Mouse (Mus musculus) ovary, adult 18-20 months (tissue): ENCODE results near the gene Cdk18.
A peak's percentile ranks its signal among the peaks of the same experiment; 100 is the strongest.

Source experiments
- DNase-seq: peaks from one replicate; pipeline ENCODE4 v3.0.0; 2022; ENCODE audit warnings: low spot score, mixed read lengths

Gene Cdk18

DNA sequence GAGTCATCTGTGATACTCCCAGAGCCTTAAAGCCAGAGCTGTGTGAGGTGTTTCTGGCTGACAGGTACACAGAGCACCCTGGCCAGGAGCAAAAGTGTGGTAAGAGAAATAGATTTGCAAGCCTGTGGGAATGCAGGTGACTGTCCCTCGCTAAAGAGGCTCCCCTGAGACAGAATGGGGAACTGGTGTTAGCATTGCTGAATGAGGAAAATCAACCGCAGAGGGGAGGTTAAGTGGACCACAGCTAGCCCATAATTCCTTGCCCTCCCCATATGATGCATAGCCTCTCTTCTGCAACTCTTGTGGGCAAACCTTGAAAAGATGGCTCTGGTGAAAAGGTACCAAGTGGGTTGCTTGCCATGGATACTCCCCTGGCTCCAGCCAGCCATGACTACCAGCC lies 9.9 kb upstream of the Cdk18 start:
- no peak for DNase-seq

DNA sequence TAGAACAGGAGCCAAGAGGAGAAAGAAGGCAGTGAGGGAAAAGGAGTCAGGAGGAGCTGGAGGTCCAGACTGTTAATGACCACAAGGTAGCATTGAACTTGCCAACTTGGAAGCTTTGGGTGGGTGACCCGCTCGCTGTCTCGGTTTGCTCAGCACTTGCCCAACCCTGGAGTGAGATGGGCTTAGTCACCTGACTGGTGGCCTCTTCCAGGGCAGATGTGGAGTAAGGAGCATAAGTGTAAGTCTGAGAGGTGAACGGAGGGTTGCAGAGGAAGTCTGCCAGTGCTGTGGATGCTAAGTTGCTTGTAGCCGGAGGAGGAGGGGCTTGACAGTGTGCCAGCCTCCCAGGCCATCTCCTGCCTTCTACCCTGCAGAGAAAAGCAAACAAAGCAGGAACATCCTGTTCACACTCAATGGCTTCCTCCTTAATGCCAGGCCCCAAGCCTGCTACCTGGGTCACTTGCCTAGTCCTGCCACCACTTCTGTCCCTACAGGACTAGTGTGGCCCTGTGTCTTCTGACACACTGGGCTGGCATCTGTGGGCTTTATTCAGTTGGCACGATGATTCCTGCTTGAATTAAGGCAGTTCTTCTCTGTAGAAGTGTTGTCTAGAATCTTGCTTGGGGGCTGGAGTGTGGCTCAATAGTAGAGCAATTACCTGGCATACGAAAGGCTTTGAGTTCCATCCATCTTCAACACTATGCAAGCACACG lies 6.6 kb upstream of the Cdk18 start:
- no peak for DNase-seq

DNA sequence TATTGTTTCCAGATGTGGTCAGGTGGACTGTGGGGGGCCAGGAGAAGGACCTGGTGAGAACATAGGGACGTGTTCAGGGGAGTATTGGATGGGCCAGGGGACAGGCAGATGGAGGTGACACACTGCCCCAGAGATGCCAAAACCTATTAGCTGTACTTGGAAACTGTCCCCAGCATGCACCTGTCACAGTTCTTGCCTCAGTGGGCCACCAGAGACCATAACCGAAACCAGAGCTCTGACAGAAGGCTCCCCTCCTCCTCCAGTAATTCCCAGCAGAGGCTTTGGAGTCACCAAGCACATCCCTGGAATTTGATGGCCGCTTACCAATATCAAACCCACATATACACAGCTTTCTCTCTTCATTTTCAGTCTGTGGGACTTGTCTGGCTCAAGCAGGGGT lies 5.4 kb upstream of the Cdk18 start:
- DNase-seq = no peak

DNA sequence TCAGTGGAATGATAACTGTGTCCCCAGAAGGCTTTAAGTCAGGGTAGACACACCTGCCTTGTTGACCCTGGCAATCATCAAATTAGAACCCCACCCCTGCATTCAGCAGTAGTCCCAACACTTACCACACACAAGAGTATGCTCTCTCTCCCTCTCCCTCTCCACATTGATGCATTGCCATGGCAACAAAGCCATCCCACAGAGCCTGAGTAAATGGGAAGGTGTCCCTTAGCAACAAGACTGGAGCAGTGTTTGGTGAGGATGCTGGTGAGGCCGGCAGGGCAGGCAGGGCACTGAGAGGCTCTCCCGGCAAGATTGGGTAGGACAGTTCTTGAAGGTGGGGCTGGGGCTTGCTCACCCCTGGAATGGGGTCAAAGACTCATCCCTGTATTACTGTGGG lies 4.7 kb upstream of the Cdk18 start:
- no peak for DNase-seq

DNA sequence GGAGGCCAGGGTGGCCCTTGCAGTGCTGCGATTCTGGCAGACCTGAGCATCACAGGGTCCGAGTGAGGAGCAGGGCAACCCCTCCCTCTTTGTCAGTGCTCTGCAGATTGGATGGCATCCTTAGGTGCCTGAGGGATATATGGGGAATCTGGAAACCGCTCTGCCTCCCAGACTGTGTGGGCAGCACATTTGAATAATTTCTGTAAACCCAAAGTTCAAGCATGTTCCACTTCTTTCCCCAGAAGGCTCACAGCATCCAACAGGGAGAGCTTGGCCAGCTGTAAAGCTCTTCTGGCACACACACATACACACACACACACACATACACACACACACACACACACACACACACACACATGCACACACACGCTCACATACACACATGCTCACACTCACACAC lies 4.2 kb upstream of the Cdk18 start:
- no peak for DNase-seq

DNA sequence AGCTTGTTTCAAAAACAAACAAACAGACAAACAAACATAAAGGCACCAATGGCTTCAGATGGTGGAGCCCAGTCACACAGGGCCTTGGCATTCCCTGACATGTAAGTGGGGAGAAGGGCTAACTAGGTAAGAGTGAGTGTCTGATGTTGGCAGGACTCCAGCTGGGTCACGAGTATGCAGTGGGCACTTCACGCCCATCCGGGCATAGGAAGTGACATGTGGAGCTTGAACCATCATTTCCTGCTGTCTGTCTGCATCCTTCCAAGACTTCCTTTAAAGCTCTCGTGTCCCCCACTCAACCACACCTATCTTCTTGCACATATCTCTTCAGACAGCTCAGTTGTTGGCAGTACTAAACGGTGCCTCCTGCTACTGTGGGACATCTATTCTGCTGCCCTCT lies 3.6 kb upstream of the Cdk18 start:
- DNase-seq = no peak

DNA sequence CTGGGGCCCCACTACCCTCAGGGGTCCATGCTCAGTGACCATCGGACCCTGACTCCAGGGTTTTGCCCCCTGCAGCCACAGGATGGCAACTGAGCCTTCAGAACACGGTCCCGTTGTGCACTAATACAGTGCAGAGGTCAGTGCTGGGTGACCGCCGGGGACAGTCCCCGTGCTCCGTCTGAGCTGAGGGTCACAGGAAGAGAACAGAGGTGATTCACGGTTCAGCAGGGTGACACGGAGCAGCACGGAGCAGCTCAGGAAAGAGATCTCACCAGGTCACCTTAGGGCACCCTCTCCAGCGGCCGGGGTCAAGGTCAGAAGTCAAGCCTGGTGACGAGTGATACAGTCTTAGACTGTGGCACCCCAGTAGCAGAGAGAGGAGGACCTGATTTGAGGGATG lies 2.3 kb upstream of the Cdk18 start:
- DNase-seq = no peak

DNA sequence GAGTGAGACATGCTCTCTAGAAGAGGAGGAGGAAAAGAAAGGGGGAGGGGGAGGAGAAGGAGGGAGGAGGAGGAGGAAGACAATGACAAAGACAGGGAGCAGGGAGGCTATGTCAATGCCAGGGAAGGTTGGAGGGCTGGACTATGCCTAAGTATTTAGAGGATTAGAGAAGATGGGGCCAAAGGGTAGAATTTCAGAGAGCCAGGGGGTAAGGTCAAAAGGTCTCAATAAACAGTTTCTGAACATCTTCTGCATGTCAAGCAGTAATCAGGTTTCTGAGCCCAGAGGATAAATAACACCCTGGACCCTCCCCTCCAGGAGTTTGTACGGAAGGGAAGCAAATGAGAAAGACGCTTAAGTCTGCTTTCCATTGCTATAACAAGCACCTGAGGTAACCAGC lies 1.7 kb upstream of the Cdk18 start:
- DNase-seq = no peak

DNA sequence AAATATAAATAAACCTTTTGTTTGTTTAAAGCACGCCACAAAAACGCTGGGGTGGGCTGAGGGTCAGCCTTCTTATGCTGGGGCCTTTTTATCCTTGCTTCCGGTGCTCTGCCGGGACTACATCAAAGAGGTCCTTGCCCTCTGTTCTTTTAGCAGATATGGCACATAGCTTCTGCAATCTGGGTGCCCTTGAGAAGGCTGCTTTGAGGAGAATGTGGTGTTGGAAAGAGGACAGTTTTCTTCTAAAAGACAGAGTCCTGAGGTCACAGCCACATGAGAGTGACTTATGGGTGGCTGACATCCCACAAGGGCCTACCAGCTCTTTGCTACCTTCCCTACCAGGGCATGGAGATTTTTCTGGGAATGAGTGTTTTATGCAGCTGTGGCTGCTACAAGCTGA lies 1.1 kb upstream of the Cdk18 start:
- DNase-seq = peak; percentile 25

DNA sequence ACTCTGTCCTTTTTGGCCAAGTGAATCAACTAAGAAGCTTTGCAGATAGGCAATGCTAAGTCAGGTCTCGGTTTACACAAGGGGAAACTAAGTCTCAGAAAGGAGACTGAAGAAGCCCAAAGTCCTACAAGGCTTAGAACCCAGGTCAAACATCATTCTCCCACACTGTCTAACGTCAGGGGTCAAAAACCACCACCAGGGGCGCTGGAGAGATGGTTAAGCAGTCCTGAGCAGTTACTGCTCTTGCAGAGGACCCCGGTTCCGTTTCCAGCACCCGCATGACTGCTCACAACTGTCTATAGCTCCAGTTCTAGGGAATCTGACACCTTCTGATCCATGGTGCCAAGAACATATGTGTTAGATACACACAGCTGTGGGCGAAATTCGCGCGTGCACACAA lies 687 bp upstream of the Cdk18 start:
- no peak for DNase-seq

DNA sequence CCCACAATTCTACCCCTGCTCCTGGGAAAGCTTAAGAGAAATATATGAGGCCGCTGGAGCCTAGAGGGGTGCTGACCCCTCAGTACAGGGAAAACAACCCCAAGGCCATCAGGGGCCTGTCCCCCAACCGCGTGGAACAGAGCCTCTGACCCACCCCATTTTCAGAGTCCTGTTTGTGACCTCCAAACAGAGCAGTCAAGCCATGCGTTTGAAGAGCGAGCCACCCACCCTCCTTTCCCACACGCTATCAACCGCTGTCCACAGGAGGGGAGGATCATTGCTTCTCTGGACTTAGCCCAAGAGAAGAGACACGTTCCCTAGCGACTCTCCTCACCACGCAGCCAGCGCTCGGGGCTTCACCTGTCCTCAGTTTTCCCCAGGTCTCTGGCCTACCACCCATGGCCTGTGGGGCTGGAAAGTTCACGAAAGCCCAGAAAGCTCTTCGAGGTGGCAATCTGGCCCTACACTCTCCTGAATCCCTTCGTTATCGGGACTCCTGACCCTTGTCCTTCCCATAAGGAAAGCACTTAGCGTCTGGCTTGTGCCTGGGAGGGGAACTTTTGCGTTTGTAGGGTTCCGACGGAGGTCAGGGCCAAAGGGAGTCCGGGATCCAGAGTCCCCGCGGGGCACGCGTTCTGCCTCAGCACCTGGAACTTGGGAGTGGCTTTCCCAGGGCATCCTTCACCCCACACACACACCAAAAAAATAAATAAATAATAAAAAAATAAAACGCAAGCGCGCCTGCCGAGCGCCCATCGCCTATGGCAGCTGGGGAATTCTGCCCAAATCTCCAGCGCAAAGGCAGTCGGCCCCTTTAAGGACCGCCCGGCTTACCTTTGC lies 688 bp downstream of the Cdk18 start:
- DNase-seq = no peak

DNA sequence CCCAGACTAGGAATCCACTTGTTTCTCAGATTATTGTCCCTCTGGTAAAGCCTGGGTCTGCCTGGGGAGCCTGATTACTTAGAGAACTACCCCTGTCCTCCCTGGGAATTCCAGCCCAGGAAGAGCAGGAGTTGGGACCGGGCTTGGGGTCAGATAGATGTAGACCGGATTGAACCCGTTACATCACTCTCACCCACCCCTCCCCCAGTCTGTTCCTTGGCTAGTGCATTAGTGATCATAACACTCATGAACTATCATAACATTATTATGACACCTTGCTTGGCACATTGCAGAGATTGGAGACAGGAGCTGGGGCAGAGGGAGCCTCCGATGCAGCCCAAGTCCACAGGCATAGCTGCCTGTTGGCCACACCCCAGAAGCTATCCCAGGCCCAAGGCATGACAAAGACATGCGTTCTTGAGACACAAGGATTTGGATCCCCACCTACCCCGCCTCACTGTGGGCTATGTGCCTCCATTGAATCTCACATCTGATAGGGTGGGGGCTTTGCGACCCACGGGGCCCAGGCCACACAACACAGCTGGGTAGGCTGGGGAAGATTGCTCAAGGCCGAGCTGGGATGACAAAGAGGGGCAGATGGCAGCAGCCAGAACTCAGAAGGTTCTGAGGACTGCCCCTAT lies 1.4 kb downstream of the Cdk18 start:
- no peak for DNase-seq

DNA sequence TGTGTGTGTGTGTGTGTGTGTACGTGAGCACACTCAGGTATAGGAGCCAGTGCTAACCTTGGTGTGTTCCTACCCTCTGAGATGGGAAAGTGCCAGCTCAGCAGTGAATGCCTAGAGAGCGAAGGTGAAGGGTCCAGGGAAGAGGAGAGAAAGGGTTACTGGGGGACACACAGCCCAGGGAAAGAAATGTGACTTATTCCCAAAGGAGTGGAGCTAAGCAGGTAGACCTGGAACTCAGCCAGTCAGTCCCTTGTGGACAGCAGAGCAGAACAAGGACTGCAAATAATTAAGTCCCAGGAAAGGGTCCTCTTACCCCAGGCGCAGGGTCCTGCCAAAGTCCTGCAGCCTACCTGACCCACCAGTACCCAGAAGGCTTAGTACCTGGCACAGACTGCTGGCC lies 2.6 kb downstream of the Cdk18 start:
- no peak for DNase-seq

DNA sequence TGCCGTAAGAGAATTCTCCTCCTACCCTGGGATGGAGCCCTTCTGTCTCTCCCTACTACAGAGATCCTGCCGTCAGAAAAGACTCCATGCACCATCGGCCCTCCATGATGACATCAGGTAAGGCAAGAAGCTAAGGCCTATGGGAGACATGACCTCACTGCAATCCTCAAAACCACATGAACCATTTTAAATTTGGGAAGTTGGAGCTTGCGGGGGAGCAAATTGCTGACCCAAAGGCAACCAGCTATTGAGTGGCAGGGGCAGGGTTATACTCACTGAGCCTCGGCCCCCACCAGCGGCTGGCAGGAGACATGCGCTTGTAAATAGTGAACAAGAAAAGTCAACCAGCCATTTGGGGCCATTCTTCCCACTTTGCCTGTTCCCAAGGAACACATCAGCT lies 3.9 kb downstream of the Cdk18 start:
- DNase-seq = no peak

DNA sequence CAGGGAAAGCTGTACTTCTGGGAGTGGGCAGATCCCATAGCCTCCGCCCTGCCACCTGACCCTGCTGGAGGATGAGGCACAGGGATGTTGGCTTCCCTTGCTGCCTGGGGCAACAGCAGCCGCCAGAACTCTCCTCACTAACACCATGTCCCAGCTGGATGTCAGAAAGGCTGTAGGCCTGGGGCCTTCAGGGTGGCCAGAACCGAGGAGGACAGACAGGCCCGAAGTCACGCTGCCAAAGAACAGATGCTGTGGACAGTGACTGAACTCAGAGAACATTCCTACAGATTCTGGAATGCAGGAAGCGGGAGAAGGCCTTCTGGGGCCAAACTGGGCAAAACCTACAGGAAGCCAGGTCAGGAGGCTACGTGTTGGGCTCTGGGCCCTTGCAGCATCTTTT lies 11.2 kb downstream of the Cdk18 start:
- no peak for DNase-seq

DNA sequence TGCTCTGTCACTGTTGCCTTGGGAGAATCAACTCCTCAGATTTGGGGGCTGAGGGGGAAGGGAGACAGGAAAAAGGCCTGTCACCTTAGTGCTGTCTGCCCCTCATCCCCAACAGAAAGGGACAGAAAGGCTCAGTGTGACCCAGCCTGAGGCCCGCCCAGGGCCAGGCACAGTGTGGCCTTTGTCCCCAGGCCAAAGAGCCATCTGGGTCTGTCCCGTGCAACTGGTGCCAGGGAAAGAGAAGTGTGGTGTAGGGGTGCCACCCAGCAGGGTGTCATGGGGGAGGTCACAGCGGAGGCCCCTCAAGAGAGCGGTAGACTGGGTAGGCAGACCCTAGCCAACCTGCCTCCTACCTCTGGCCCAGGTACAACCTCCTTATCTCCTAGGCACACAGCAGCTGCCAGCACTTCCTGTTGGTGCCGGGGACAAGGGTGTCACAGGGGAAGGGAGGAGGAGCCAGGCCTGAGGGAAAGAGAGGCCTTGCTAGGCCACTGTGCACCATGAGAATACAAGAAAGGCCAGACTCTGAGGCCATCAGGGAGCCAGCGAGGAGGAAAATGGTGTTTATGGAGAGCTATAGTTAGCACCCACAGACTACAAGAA lies 13.6 kb downstream of the Cdk18 start:
- DNase-seq = no peak

DNA sequence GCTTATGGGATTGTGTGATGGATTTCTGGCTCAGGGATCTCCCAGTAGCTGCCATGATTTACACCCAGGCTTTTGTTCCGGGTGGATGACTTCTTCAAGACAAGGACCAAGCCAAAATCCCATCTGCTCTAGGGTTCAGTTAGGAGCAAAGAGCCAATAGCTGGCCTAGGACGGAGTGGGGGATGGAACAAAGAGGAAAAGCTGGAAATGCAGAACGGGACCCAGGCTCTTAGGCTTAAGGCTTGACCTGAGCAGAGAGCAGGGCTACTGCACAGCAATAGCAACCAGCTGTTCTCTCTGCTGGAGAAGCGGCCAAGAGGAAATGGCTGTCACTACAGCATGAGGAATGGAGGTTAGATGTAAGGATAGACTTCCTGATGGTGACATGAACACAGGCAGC lies 14.2 kb downstream of the Cdk18 start:
- DNase-seq = no peak

DNA sequence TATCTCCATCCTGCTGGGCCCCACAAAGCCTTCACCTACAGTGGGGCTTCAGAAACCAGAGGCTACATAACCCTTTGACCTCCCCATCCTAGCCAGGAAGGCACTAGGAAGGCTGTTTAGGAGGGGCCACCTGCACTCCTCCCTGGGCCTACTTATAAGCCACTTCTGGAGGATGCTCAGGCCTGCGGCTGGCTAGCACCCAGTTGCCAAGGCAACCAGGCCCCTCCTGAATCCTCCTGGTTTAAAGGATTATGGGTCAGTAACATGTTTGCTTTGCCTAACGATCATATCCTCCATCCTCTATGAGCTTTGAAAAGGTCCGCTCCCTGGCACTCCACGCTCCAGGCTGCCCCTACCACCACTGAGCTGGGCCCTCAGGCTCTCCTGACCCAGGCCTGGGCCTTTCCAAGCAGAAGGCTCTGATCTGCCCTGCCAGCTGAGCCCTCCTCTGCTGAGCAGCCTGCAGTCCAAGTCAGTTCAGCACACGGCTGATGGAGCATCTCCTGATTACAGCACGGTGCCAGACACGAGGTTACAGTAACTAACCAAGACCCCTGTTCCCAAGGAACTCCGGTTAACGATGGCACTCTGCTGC lies 16.0 kb downstream of the Cdk18 start:
- no peak for DNase-seq

DNA sequence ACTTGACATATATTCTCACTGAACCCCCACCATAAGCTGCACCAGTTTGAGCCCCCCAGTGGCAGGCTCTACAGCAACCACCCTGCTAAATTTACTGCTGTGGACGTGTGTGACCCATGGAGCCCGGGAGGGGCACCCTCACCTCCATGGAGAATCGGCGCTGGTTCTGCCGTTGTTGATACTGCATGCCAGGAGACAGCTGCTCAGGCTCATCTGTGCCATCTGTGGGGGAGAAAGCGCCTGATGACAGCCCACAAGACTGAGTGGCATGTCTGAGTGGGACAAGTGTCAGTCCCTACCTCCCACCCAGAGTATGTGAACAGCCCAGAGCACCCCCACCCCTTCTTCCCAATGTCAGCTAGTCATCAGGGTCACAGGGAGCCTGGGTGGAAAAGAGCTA lies 17.6 kb downstream of the Cdk18 start:
- no peak for DNase-seq

DNA sequence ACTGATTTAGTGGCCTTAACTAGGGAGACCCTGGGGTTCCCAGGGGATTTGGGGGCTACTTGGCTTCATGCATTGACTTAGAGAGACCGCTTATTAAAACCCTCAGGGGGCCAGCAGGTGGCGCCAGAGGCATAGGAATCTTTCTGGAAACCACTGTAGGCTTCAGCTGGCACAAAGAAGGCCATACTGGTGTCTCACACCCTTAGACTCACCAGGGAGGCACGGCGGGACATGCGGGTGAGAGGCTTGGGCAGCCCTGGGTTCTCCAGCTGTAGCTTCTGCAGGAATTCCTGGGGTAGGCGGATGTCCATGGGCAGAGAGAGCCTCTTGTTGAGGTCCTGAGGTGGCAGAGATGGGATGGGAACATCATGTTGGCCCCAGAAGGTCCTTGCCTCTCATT lies 18.2 kb downstream of the Cdk18 start:
- peak; percentile 57 for DNase-seq

DNA sequence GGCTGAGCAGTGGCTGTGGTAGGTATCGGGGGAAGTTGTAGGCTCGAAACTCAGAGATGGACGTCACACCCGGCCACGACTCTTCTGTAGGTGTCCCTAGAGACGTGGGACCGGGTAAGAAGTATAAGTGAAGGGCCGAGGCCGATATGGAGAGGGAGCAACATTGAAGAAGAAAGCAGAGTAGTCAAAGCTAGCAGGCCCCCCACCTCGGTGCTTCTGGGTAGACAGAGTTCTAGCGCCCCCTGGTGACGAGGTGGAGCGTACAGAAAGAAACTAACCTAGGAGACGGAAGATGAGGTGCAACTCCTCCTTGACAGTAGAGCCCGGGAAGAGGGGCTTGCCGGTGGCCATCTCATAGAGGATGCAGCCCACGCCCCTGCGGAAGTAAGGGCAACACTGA lies 22.9 kb downstream of the Cdk18 start:
- no peak for DNase-seq

DNA sequence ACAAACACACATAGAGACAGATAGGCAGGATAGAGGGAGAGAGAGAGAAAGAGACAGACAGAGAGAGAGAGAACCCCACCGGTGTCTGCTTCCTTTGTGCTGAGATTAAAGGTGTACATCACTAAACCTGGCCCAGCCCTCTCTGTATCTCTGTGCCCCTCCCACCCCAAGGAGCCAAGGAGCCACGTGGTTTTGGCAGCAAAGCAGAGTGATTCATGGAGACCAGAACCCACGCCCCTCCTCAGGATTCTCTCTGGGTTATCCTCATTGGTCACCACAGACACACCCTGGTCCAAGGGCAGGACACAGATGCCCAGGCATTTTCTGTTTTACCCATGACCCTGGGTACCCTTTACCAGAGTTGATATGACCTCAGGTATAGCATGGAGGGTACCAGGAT lies 26.4 kb downstream of the Cdk18 start:
- no peak for DNase-seq

DNA sequence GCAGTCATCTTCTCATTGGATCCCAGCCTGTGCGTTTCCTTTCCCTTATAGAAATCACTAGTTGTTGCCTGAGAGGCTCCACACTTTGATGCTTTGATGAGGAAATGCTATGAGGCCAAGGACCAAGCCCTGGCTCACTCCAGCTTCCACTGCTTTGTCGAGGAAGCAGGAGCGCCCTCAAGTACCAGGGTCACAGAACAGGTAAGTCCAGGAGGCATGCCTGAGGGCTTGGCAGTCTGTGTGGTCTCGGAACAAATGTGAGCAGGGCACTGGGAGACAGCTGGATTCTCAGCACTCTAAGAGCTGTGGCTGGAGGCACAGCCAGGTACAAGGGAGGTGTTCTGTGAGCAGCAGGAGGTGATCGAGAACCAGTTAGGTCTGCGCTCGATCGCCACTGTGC lies 27.1 kb downstream of the Cdk18 start:
- no peak for DNase-seq
